Mouse (Mus musculus) naive thymus-derived CD4-positive, alpha-beta T cell, adult 2 months (primary cell): ENCODE results near the gene 1700088E04Rik.

Source experiments
- DNase-seq: peaks from one replicate; pipeline ENCODE4 v3.0.0-alpha.2; 2011; ENCODE audit warnings: low read depth

The 1700088E04Rik gene

DNA sequence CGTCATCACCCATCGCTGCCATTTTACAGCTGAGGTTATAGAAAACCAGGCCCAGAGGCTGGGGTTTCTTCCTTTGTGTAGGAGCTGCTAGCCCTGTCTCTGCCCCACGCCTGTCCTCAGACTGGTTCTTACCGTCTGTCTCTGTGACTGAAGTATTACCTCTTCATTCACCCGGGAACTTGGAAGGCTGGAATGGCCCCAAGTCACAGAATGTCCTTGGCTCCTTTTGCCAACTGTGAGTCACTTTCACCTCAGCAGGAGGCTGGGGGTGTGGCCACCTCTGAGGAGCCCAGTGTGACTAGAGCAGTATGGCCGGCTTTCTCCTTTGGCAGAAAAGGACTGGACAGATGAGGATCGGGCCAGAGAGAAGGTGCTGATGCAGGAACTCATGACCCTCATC lies 9.6 kb downstream of the 1700088E04Rik start:
- no peak for DNase-seq

DNA sequence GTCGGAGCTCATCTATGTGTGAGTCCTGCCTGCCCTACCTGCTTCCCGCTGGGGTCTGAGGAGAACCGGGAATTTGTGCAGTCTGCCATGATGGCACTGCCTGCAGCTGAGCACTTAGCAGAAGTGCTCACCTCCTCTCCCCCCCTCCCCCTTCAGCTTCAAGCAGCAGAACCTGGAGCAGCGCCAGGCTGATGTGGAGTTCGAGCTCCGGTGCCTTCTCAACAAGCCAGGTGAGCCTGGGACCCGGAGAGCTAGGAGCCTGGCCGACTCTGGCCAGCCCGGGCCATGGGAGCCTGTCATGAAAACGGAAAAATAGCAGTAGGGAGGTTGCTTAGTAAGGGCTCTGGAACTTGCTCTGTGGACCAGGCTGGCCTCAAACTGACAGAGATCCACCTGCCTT lies 10.3 kb downstream of the 1700088E04Rik start:
- no peak for DNase-seq

DNA sequence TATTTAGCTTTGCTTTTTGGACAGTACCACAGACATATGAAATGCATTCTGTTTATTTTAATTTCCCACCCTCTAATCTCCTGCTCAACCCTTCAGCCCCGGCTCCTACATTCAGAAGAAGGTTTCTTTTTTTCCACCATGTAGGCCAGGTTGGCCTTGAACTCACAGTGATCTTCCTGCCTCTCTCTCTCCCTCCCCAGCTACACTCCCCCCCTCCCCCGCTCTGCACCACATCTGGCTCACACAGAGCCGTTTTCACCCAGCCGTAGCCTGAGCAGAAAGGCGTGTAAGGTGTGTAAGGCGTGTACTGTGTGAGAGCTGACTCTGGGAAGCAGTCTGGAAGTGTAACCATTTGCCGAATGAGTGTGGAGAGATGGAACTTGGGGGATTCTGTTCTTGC lies 11.7 kb downstream of the 1700088E04Rik start:
- no peak for DNase-seq

DNA sequence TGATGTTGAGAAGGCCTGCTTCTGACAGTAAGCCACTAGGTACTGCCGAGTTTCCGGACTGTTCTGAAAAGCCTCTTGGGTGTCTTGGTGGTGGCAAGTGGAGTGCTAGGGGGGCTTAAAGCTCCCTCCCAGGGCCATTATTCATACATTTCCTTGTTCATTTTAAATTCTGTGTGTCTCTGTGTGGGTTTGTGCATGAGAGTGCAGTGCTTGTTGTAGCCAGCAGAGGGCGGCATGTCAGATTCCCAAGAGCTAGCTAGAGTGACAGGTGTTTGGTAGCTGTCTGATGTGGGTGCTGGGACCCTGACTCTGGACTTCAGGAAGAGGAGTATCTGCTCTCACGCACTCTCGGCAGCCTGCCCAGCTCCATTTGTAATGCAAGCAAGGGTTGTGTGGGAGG lies 12.8 kb downstream of the 1700088E04Rik start:
- peak; percentile 41 for DNase-seq

DNA sequence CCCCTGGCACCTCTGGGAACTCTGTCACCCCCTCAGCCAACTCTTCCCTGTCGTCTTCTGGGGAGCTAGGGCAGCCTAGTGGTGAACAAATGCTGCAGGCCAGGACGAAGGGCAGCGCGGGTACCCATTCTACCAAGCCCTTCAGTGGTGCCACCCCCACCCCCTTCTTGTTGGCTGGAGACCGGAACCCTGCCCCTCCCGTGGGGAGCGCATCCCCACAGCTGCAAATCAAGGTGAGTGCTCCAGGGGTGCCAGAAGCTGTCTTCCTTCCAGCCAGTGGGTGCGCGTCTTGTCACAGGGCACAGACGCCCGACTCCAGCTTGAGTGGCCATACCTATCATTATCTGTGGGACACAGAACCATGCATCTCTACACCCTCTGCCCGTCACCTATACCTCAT lies 14.0 kb downstream of the 1700088E04Rik start:
- no peak for DNase-seq

DNA sequence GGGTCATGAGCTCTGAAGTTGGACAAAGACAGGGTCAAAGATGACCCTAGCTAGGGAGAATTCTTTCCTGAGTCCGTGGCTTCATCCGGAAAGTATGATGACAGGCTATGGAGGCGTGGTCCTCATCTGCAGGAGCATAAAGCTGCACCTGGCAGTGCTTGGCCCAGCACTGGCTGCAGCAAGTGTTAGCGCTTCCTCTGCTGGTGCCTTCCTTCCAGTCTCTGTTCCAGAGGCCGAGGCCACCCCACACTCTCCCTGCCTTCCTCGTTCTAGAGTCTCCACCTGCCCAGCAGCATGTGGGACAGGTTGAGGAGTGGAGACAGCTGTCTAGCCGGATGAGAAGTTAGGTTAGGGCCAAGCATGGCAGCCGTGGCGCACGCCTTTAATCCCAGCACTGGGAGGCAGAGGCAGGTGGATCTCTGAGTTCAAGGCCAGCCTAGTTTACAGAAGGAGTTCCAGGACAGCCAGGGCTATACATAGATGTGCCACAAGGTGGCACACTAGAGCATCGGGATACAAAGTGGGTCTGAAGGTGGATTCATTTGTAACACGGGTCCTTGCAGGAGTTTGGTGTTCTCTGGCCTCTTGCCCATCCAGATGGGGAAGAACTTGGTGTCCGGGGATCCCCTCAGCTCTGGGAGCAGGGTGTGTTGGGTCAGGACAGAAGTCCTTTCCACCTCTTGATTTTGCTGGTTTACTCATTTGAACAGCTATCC lies 14.7 kb downstream of the 1700088E04Rik start:
- DNase-seq = peak; percentile 71

DNA sequence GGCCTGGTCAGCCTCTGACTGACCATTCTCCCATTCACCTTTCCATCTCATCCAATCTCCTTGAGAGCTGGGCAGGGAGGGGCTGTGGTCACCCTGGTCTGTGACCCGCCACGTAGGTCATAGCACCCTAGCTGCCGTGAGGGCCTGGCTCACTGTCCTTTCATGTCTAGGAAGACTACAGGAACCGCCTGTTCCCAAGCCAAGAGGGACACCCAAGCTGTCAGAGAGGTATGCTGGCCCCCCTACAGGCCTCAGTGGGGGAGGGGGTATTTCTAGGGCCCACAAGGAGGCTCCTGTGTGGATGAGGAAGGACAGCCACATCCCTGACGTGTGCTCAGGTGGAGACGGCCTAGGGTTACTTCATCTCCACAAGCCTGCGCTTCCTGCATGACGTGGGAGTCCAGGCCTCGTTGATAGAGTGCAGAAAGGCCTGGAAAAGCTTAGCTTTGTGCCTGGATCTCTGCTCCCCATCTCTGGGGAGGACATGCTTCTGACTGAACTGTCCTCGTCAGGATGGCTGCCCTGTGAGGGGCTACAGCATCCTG lies 16.6 kb downstream of the 1700088E04Rik start:
- DNase-seq = no peak

DNA sequence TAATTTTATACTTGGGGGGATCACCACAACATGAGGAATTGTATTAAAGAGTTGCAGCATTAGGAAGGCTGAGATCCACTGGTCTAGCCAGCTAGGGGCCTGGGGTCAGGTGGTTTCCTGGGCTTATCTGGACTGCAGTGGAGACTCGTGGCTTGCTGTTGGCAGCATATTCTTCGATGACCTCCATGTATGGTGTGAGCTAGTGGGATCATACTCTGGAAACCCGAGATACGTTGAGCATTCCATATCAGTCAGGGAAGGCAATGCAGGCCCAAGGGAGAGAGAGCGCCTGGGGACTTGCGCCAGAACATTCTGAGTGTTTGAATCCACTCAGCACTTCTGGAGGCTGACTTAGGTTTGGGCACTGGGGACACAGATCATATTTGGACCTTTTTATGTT lies 17.3 kb downstream of the 1700088E04Rik start:
- no peak for DNase-seq

DNA sequence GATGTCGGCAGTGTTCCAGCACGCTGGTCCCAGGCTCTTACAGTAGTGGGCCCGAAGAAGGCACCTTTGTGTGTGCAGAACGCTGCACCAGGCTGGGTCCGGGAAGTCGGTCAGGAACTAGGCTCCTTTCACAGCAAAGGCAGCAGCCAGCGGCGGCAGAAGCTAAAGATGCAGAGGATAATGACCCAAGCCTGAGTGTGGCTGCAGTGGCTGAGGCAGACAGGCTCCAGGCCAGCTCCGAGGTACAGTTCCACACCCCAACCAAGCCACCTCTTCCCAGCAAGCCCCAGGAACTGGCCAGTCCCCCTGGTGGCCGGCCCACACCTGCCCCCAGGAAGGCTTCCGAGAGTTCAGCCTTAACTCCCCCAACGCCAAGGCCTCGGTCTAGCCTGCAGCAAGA lies 18.5 kb downstream of the 1700088E04Rik start:
- no peak for DNase-seq

DNA sequence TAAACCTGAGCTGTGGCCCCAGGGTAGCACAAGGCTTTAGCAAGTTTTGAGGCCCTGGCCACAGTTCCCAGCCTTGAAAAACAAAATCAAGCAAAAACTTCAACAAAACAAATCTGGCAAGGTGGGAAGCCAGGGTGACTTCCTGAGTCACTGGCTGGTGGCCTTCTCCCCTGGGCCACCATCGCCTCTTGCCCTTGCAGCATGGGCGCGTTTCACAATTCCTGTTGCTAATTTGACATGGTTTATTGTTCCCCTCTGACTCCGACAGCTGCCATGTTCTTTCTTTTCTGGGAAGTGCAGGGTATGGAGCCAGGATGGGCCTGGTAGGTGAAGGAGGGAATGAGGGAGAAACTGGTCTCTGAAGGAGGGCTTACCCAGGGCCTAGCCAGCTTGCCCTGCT lies 18.9 kb downstream of the 1700088E04Rik start:
- DNase-seq = no peak

DNA sequence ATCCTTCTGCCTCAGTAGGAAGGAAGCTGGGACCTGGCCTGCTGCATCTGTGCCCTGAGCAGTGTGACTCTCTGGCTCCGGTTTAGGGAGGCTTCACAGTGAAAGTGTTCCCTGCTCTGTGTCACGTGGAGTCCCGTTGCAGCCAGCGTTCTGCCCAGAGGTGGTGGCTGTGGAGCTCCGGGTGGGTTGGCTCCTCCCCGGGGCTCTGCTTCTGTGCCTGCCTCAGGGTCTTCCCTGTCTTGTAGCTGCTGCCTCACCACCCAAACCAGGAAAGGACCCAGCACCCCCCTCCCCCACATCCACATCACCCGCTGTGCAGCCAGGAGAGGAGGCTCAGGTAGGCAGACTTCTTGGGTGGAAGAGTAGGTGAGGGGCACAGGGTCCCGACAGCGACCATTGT lies 21.6 kb downstream of the 1700088E04Rik start:
- DNase-seq = no peak

DNA sequence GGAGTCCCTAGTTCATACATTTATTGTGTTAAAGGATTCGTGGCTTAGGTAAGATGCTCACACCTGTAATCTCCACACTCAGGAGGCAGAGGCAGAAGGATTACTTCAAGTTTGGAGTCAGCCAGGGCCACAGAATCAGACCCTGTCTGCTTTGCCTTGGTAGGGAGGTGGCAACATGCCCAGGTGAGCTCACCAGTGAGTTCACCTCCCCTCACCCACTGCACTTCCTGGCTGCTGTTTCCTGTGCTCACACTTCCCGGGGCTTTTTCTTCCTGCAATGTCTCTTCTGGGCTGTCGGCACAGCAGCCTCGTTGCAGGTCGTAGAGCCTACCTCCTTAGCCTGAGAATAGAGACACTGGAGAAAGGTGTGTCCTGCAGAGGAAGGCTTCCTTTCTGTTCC lies 25.8 kb downstream of the 1700088E04Rik start:
- DNase-seq = peak; percentile 69

DNA sequence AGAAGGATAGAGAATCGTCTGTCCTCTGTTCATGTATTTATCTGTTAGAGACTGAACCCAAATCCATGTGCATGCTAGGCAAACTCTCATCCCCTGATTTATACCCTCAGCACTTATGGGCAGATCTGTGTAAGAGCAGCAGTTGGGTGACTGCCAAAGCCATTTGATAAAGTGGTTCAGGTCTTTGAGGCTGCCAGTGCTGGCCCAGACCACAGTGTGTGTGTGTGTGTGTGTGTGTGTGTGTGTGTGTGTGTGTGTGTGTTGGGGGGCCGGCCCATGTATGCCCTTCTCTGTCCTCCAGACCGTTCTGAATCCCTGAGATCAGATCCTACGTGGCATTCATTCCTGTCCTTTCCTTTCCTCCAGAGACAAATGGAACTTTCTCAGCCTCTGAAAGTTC lies 29.3 kb downstream of the 1700088E04Rik start:
- no peak for DNase-seq

DNA sequence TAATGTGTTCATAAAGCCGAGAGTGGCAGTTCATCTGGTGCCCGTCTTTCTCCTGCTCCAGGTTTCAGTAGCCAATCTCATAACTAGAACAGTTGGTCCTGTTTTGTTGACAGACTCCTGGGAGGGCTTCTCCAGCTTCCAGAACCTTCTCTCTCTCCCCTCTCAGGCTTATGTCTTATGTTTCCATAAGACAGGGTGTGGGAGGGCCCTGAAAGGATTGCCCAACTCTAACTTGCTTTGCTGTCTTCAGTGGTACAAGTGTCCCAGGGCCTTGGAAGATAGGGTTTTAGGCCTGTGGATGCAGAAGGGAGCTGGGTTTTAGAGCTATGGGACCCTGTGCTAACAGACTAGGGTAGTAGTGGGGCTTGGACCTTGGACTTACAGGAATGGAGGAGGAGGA lies 30.5 kb downstream of the 1700088E04Rik start:
- no peak for DNase-seq

DNA sequence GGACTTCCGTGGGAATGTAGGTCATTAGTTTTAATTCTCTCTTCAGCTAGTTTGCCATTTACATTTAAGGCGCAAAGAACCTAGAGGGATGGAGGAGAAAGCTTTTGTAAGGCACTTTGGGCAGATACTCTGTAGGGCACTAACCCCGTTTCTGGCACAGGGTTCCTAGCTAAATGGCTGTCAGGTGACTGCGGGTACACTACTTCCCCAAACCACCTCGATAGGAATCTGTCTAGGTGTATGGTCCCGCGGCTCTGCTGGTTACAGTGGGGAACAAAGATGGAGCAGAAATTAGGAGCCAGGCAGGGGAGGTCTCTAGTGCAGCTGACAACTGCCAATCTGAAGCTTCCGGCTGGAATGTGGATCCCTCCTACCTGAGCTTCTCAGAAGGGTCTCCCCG lies 31.0 kb downstream of the 1700088E04Rik start:
- DNase-seq = no peak

DNA sequence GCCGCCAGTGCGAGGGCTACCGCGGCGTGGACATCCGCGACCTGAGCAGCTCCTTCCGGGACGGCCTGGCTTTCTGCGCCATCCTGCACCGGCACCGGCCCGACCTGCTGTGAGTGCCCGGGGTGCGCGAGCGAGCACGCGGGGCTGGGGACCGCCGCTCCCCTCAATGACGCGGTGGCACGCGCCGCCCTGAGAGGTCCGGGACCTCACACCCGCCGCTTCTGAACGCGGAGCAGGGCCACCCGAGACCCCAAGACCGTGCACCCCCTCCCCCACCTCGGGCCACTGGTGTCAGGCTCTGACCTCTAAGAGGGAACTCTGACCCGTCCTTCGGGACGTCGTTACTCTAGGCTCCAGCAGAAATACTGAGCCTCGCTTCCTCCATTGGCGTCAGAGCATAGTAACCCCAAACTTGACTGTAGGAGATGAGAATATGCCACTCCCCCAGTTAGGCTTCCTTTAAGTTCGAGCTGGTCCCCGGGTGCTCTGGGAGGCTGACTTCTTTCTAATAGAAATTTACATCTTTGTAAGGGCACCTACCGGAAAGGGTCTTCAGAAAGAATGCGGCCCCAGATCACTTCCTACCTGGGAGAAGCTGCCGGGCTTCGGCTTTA lies 31.6 kb downstream of the 1700088E04Rik start:
- peak; percentile 67 for DNase-seq

DNA sequence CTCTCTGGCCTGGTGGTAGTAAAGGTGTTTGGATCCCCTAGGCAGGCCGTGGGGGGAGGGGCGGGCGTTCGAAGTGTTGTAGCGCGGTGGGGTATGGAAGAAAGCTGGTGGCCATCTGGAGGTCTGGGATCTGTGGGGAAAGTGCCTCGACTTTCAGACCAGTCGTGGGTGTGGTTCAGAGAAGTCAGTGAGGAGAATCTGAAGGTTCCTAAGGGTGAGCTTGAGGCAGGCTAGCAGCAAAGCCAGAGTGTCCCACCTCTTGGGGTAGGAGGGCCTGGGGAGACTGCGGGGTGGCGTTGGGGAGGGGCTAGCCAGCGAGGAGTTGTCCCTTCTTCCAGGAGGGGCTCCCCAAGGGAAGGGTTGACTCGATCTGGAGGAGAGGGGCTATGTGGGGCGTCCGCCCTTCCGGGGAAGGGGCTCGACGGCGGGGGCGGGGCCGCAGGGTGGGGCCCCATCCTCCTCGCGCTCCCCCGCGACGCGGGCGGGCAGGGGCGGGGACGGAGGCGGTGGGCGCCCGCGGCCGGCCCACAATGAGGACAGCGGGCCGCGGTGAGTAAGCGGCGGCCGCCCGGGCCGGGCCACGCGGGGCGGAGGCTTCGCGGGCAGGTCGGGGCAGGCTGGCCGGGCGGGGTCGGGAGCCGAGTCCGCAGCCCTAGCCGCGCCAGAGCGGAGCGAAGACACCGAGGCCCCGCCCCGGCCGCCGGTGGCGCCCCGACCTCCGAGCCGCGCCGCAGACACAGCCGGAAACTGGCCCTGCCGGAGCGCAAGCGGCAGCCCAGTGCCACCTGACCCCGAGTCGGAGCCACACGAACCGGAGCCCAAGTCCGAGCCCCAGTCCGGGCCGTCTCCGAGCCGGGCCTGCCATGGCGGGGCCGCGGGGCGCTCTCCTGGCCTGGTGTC lies 32.4 kb downstream of the 1700088E04Rik start, which contains the start of gene Micall1:
TSS of gene Micall1 (plus strand) at position 478 of the 900 bp plus-strand sequence.
- peak; percentile 73 for DNase-seq

DNA sequence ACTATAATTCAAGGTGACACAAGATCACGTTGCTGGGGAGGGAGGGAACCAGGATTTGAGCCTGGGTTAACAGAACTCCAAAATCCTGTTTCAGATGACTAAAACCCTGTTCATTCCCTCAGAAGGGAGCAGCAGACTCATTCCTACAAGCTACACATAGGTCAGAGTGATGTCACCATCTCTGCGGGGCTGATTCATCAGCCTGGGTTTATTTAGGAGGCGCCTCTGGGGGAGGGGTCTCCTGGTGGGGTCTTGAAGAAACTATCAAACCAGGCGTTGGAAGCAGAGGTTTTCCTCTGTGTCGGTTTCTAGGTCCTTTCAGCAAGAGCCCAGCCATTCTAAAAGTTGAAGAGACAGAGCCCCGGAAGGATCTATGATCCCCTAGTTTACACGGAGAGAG lies 33.1 kb downstream of the 1700088E04Rik start:
- no peak for DNase-seq

DNA sequence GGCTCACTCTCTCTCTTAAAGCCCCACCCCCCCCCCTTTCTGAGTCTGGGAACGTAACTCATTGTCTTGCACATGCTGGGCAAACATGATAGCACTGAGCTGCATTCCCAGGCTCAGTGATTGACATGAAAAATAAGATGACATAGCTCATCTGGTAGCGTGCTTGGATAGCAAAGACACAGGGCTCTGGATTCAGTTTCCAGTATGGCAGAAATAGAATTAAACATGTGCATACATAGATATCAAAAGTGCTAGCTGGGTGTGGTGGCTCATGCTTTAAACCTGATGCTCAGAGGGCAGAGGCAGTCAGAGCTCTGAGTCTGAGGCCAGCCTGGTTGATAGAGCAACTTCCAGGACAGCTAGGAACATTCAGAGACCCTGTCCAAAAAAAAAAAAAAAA lies 35.2 kb downstream of the 1700088E04Rik start:
- no peak for DNase-seq

DNA sequence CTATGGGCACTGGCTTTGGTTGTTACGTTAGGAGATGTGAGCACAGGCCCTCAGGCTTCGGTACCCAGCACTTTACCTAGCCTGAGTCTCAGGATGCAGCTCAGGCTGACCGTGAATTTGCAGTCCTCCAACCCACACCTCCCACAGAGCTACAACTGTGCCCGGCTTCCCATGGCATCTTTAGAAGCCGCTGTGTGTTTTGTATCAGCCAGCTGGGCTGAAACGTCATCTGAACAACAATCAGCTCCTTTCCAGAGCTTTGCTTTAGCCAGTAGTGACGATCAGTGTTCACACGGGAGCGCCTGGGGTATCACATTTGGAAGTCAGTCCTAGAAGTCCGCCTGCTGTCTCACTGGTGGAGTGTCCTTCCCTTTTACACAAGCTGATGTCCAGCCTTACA lies 37.8 kb downstream of the 1700088E04Rik start:
- DNase-seq = no peak

DNA sequence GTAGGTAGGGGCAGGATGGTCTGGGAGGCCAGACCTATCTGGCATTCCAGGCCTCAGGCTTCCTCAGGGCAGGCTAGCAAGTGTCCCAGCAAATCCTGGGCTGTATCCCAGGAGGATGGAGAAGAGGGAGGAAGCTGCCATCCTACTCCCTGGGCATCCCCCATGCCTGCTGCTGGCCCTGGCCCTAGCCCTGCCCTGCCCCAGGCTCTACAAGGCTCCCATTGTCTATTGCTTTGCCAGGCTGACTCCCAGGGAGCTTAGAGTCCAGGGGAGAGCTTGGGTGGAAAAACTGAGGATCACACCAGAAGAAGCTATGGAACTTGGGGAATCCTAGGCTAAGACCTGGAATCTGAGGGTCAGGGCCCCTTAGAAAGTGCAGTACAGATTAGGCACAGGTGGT lies 39.5 kb downstream of the 1700088E04Rik start:
- no peak for DNase-seq

DNA sequence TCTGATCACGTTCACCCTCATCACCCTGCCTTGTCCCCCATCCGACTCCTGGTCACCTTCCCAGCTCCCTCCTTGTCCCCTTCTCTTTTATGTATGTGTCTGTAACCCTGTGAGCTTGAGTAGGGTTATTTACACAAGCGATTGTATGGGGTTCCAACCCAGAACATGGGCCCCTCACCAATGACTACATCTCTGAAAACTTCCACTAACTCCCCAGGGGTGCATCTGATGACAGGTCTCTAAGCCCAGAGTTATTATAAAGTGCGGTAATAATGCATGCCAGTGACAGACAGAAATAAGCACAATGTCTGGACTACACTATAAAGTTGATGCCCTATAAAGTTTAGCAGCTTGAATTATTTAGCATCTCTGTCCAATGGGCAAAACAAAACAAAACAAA lies 40.7 kb downstream of the 1700088E04Rik start:
- no peak for DNase-seq

DNA sequence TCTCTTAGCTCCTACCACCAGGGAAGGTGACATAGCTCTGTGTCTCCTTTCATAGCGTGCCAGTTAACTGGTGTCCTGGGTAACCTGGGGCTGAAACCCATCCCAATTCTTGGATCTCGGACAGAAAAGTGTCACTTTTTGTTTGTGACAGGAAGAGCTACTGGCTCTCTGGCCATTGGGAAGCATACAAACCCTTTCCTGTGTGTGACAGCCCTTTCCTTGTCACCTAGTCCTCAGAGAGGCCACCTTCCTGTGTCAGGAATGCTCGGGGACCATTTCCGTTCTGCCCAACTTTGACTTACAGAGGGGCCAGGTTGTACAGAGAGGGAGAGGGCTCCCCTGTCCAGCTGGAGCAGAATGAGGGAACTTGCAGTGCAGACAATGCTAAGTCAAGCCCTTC lies 41.6 kb downstream of the 1700088E04Rik start:
- no peak for DNase-seq
